Mouse (Mus musculus) frontal cortex, postnatal 25 days (tissue): ENCODE results near the gene Map2k4.

Experiments used
- DNase-seq, 2 experiments: peaks; one replicate each; pipeline ENCODE4 v3.0.0; 2022; ENCODE audit warnings: low spot score in 2 of 2

The Map2k4 gene

GRCm38 (mm10) chr11:65773946-65774656 is 14.0 kb downstream of the Map2k4 start:
- DNase-seq = no peak

DNA sequence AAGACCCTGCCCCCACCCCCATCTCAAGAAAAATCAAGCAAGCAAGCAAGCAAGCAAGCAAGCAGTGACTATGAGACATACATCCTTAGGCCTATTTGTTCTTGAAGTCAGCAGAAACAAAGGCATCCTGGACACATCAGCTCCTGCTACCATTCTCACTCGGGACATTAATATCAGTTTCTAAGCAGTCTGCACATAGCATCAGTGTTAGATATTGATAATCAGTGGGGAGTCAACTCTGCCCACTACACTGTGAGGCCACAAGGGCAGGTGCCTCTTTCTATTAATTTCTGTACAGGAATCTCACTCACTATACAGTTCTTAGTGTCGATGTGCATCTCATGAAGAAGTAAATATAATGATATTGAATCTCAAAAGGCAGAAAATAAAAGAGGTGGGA is 14.6 kb downstream of the Map2k4 start:
- no peak for DNase-seq

- no peak for DNase-seq
Measured at GRCm38 (mm10) chr11:65771546-65771945, 16.6 kb downstream of the Map2k4 start.

- no peak for DNase-seq
Measured at GRCm38 (mm10) chr11:65769990-65770389, 18.1 kb downstream of the Map2k4 start.

- DNase-seq = no peak
Measured at GRCm38 (mm10) chr11:65768445-65768844, 19.7 kb downstream of the Map2k4 start.

GRCm38 (mm10) chr11:65760912-65761311 is 27.2 kb downstream of the Map2k4 start:
- DNase-seq = no peak

- DNase-seq = no peak
Measured at GRCm38 (mm10) chr11:65759350-65759749, 28.7 kb downstream of the Map2k4 start.

- DNase-seq = no peak
Measured at GRCm38 (mm10) chr11:65754161-65754560, 33.9 kb downstream of the Map2k4 start.

DNA sequence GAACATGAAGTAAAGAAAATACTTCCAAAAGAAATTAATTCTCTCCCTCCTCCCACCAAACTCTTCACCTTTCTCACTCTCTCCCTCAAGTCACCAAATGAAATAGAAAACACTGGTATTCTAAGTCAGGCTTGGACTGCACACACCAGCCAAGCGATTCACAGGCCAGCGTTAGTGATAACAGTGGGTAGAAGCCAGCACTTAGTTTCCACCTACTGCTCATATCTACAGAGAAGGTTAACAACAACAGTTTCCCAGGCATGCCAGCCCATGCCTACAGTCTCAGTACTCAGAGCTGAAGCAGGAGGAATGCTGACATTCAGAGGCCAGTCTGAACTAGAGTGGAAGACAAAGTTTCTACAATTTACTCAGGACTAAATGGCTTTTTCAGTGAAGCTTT is 34.5 kb downstream of the Map2k4 start:
- no peak for DNase-seq

- DNase-seq = no peak
Measured at GRCm38 (mm10) chr11:65750546-65750945, 37.6 kb downstream of the Map2k4 start.

GRCm38 (mm10) chr11:65747433-65747832 is 40.7 kb downstream of the Map2k4 start:
- no peak for DNase-seq

GRCm38 (mm10) chr11:65745707-65746333 is 42.3 kb downstream of the Map2k4 start:
- DNase-seq = no peak

DNA sequence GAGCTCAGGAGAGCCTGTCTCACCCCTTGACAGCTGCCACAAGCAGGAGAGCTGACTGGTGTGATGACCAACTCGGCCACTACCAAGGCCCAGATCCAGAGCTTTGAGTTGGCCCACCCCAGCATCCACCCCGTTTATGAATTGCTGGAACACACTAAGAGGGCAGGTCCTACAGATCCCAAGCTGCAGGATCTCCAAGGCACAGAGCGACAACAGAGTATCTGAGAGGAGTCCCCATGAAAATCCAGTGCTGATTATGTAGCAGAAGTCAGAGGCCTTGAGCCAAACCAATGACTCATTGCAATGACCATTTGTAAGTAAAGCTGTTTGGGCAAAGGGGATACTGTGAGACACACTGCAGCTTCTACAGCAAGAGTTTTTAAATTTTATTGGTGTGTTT is 44.2 kb downstream of the Map2k4 start:
- no peak for DNase-seq

DNA sequence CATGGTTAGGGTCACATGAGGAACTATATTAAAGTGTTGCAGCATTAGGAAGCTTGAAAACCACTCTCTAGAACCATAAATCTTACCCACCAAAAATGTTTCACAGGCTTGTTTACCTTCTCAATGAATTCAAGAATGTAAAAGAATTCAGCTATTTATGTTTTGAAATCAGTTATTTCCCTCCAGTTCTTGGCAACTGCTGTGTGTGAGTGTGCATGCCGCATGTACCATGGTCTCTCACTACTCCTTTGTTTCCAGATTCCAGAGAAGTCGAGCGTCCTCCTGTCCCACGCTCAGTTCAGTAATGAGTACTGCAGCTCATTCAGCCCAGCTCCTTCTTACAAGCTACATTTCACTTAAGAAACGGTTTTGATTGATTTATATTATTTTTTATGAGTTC is 47.3 kb downstream of the Map2k4 start:
- no peak for DNase-seq

DNA sequence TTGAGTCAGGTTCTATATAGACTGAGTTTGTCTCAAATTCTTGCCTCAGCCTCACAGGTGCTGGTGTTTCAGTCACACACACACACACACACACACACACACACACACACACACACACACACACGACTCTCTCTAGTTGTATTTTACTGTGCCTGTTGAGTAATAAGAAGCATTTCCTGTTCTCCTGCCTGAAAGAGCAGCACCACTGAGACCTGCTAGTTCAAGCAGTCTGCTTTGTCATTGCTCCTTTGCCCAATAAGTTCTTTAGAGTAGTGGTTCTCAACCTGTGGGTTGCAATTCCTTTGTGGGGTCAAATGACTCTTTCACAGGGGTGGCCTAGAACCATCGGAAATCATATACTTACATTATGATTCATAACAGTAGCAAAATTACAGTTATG is 47.7 kb downstream of the Map2k4 start:
- DNase-seq = no peak

GRCm38 (mm10) chr11:65739880-65740279 is 48.2 kb downstream of the Map2k4 start:
- no peak for DNase-seq

GRCm38 (mm10) chr11:65734656-65735055 is 53.4 kb downstream of the Map2k4 start:
- no peak for DNase-seq

GRCm38 (mm10) chr11:65729623-65730217 is 58.4 kb downstream of the Map2k4 start:
- DNase-seq = no peak

GRCm38 (mm10) chr11:65728906-65729305 is 59.2 kb downstream of the Map2k4 start:
- DNase-seq = no peak

GRCm38 (mm10) chr11:65723715-65724114 is 64.4 kb downstream of the Map2k4 start:
- no peak for DNase-seq

DNA sequence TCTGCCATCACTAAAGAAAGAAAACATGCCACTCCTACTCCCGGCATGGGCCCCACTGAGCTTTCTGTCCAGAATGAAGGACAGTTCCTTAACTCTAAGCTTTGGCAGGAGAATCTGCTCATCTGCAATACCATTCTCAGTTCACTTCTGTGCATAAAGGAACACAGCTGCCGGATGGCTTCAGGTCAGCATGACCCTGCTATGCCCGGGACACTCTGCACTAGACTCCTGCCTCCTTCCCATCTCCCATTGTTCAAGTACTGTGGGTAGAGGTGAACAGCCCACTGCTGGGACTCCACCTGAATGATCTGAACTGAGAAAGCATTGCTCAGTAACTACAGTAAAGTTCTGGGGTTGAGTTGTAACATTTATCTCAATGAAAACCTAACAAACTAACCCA is 66.5 kb downstream of the Map2k4 start:
- no peak for DNase-seq

GRCm38 (mm10) chr11:65719960-65720359 is 68.1 kb downstream of the Map2k4 start:
- DNase-seq = no peak

GRCm38 (mm10) chr11:65713830-65714229 is 74.3 kb downstream of the Map2k4 start:
- DNase-seq = no peak
